Mouse (Mus musculus) forebrain, embryonic 11.5 days (tissue): ENCODE measurements around the gene Nol7. TPM values are rescaled to one million over a fixed set of nuclear protein-coding genes. Genes with fewer than 3 reads are reported as not detected.

Source experiments
- ATAC-seq: fragments of 200-750 bp; cut with Nextera tagmentation; replicated peaks from 2 replicates; pipeline ENCODE4 v1.8.0; 2017; ENCODE audit warnings: moderate TSS enrichment; ENCODE audit not compliant: low FRiP score
- DNase-seq: peaks from one replicate; pipeline ENCODE4 v3.0.0-alpha.2; 2017; ENCODE audit warnings: low spot score
- H3K27ac ChIP-seq: fragments of 300-500 bp; sonication (generic); 2 replicates; pipeline ENCODE4 v1.5.1; 2014; ENCODE audit warnings: low read depth, low read length
- H3K27me3 ChIP-seq: fragments of 300-500 bp; sonication (generic); 2 replicates; pipeline ENCODE4 v1.6.1; 2014; ENCODE audit warnings: mild to moderate bottlenecking, low read length, mixed read lengths; ENCODE audit not compliant: control insufficient read depth, insufficient read depth
- H3K36me3 ChIP-seq: fragments of 300-500 bp; sonication (generic); 2 replicates; pipeline ENCODE4 v1.6.1; 2014; ENCODE audit warnings: mild to moderate bottlenecking, low read length, moderate library complexity, mixed read lengths; ENCODE audit not compliant: control insufficient read depth, insufficient read depth
- H3K4me1 ChIP-seq: fragments of 300-500 bp; sonication (generic); replicated peaks from 2 replicates; pipeline ENCODE4 v1.6.1; 2014; ENCODE audit warnings: low read length, mixed read lengths; ENCODE audit not compliant: control insufficient read depth, insufficient read depth
- H3K4me2 ChIP-seq: fragments of 300-500 bp; sonication (generic); 2 replicates; pipeline ENCODE4 v1.6.1; 2014; ENCODE audit warnings: low read depth, mild to moderate bottlenecking, low read length, moderate library complexity, mixed read lengths; ENCODE audit not compliant: severe bottlenecking
- H3K4me3 ChIP-seq: fragments of 300-500 bp; sonication (generic); 2 replicates; pipeline ENCODE4 v1.5.1; 2014; ENCODE audit warnings: low read depth, low read length
- H3K9ac ChIP-seq: fragments of 300-500 bp; sonication (generic); 2 replicates; pipeline ENCODE4 v1.6.1; 2014; ENCODE audit warnings: low read length
- H3K9me3 ChIP-seq: fragments of 300-500 bp; sonication (generic); 2 replicates; pipeline ENCODE4 v1.6.1; 2016; ENCODE audit warnings: low read length, mixed read lengths; ENCODE audit not compliant: control insufficient read depth
- WGBS: fragments of 180-500 bp; shearing (Covaris S2); extraction: QIAGEN DNeasy Blood & Tissue Kit; methylation state at CpG from one replicate; pipeline ENCODE4 v1.1.7; 2014; 5-methylcytosine and 5-hydroxymethylcytosine counted together
- polyA plus RNA-seq: library from polyadenylated mRNA; unstranded; fragments of >200 nt; fragmentation: Nextera tagmentation; extraction: Ambion mirVana; gene quantifications from 2 replicates; pipeline ENCODE4 v1.2.1, GENCODE M21; 2014

The Nol7 gene
- 214 and 258 TPM in 2 replicates for polyA plus RNA-seq

DNA sequence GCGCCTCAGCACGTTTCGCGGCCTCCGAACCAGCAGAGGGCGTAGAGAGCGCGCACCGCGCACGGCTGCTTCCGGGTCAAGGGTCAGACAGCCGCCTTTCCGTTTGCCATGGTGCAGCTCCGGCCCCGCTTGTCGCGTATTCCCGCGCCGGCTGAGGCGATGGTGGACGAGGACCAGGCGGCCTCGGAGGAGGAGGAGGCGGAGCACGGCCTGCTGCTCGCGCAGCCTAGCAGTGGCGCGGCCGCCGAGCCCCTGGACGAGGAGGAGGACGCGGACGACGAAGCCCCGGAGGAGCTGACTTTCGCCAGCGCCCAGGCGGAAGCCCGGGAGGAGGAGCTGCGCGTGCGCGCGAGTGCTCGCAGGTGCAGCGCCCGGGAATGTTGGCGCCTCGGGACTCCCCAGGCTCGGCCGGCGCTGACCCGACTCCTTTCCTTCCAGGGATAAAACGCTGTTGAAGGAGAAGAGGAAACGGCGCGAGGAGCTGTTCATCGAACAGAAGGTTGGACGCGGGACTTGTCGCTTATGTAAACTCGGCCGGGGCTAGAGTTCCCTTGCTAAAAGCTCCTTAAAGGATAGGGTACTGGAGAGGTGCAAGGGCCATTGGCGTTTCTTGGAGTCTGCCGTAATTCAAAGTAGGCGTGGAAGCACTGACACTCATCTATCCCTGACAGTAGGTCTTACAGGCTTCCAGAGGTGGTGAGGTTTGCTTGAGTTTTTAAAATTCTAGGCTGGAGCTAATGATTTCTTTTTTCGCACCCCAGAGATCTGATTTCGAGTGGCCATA lies at the start of gene Nol7:
TSS of gene Nol7 (plus strand) at position 94 of the 784 bp plus-strand sequence.
- no peaks in the 10 kb centered on the region for H3K9me3 ChIP-seq
- H3K9ac ChIP-seq, result peak within 1 kb of the TSS; percentile 93
- H3K36me3 ChIP-seq, result no peaks in the 10 kb centered on the region
- no peaks in the 10 kb centered on the region for H3K27me3 ChIP-seq
- 2% methylated on average over 71 of the region's 72 CpGs for WGBS
- peak within 1 kb of the TSS; percentile 81 for H3K4me3 ChIP-seq
- no peaks in the 10 kb centered on the region; the same call in 1 of the 2 replicates for H3K4me1 ChIP-seq
- H3K27ac ChIP-seq, result peak within 1 kb of the TSS; percentile 90
- DNase-seq (peak; percentile 98), ATAC-seq (peak; percentile 92)
- H3K4me2 ChIP-seq, result peak within 1 kb of the TSS; percentile 70

DNA sequence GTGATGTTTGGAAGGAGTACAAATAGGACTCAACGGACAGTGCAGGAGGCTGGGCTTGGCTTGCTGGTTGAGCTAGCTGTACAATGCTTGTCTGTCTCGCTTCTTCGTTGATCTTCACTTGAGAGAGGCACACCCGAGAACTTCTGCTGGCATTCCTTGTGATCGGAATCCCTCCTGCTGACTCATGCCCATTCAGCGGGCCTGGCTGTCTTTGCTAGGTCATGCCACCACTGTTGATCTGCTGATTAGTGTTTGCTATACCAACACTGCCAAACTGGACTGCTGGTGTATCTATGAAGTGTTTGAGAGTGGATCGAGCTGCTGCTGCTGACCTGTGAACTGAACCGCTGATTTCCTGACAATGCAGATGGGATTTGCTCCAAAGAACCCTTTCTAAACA lies 48.8 kb upstream of the Nol7 start:
- no peaks in the 10 kb centered on the region for H3K27me3 ChIP-seq
- no peaks in the 10 kb centered on the region for H3K4me1 ChIP-seq
- H3K4me3 ChIP-seq, result no peak overlapping the region
- H3K4me2 ChIP-seq, result no peak overlapping the region
- DNase-seq (no peak), ATAC-seq (no peak)
- no peak overlapping the region for H3K27ac ChIP-seq
- H3K9ac ChIP-seq, result no peak overlapping the region
- H3K9me3 ChIP-seq, result no peaks in the 10 kb centered on the region
- 79% methylated on average over 8 of the region's 8 CpGs for WGBS
- no peaks in the 10 kb centered on the region for H3K36me3 ChIP-seq

DNA sequence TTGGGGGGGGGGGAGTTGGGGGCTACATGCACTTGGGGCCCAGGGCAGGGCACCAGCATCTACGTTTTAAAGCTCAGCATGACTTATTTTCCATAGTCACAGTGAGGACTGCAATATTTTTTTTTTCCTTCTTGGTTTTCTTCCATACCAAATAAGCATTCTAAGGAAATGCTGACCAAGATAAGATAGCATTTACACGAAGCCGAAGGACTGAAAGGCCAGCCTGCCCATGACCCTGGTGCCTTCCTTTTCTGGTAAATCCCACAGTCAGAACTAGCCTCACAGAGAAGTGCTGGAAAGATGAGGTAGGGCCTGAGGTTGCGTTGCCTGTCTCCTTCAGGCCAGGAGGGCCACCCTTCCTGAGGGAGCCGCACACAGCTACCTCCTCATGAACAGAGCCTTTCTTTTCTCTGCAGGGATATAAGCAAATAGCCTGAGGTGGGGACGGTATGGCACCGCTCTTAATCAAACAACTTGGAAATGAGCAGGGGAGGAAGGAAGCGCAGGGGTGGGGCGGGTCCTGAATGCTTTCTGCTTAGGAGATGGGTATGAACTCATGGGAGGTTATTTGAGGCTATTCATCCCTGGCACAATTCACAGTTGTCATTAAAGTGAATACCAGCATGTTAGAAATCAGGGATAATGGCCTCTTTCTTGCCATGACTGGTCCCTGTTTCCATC lies 47.6 kb upstream of the Nol7 start:
- H3K27ac ChIP-seq, result no peak overlapping the region
- WGBS, result 78% methylated on average over 9 of the region's 9 CpGs
- H3K9me3 ChIP-seq, result no peaks in the 10 kb centered on the region
- ATAC-seq (no peak), DNase-seq (no peak)
- H3K9ac ChIP-seq, result no peak overlapping the region
- no peak overlapping the region for H3K4me3 ChIP-seq
- no peak overlapping the region for H3K4me2 ChIP-seq
- no peaks in the 10 kb centered on the region for H3K27me3 ChIP-seq
- H3K36me3 ChIP-seq, result no peaks in the 10 kb centered on the region
- H3K4me1 ChIP-seq, result no peaks in the 10 kb centered on the region

DNA sequence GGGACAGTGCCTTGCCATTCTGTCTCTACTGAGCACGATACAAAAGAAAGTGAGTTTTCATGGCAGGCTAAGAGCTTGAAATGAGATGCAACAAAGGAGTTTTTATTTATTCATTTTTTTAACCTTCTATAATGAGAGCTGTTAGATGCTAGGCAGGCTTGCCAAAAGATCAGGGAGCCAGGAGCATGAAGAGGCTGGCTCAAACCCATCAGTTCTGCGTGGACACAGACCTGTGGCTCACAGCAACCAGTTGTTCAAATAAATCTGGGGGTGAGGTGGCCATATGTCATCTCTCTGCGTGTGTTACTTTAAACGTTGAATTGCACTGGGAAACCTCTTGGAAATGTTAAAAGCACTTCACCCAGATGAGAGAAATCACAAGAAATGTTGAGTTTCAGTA lies 44.8 kb upstream of the Nol7 start:
- WGBS, result 82% methylated on average over 4 of the region's 4 CpGs
- Histone ChIP-seq H3K9ac (no peak overlapping the region), H3K4me1 (no peaks in the 10 kb centered on the region), H3K27me3 (no peaks in the 10 kb centered on the region), H3K36me3 (no peaks in the 10 kb centered on the region), H3K4me3 (no peak overlapping the region), H3K4me2 (no peak overlapping the region), H3K27ac (no peak overlapping the region), H3K9me3 (no peaks in the 10 kb centered on the region)
- ATAC-seq (no peak), DNase-seq (no peak)

DNA sequence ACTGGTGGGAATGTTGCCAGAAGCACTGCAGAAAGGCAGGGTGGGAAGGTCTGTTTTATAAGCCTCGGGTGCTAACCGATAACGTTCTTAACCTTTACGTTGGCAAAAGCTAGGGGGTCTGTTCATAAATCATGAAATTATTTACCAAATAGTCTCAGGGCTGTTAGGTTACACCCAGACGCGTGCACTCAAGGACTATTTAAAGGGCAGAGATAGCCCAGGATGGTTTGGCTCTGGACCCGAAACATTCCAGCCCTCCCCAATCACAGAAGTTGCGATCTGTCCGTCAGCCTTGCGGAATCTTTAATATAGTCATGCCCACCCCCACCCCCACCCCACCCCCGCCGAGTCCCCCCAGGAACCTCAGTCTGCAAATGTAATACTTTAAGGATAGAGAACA lies 43.8 kb upstream of the Nol7 start:
- Histone ChIP-seq H3K4me3 (no peak overlapping the region), H3K36me3 (no peaks in the 10 kb centered on the region), H3K27me3 (no peaks in the 10 kb centered on the region), H3K4me1 (no peaks in the 10 kb centered on the region), H3K27ac (no peak overlapping the region), H3K4me2 (no peak overlapping the region), H3K9ac (no peak overlapping the region), H3K9me3 (no peaks in the 10 kb centered on the region)
- no peak for ATAC-seq
- no peak for DNase-seq
- WGBS, result 88% methylated on average over 12 of the region's 12 CpGs

DNA sequence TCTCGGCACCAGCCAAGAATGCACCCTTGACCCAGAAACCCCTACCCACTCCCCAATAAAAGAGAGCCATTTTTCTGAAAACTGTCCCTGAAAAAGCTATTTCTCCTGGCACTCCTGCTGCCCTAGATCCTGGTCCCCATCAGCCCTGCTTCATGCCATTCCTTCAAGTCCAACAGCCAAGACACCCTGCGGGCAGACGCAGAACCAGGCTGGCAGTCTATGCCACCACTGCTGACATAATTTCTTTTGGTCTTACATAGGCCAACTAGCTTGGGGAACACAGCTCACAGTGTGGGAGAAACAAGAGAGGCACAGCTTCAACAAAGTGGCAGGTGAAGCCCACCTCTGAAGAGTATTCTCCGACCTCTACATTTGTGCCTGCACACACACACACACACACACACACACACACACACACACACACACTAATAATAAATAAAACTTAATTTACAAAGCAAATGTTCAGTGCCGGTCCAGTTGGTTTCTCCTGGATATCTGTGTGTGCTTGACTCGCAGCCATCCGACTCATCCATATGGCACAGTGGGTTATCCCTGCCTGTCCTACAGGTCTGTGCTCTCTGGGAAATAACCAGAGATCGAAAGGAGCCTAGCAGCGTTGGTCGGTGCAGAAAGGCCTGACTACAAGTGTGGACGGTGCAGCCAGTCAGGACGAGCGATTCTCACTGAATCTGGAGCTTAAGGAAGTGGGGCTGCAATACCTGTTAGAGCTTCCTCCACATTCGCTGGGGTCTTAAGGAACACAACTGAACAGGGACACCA lies 41.7 kb upstream of the Nol7 start:
- Histone ChIP-seq H3K4me2 (no peak overlapping the region), H3K36me3 (no peaks in the 10 kb centered on the region), H3K4me1 (no peaks in the 10 kb centered on the region), H3K27ac (no peak overlapping the region), H3K4me3 (no peak overlapping the region), H3K9ac (no peak overlapping the region), H3K9me3 (no peaks in the 10 kb centered on the region), H3K27me3 (no peaks in the 10 kb centered on the region)
- DNase-seq, result no peak
- 88% methylated on average over 14 of the region's 14 CpGs for WGBS
- no peak for ATAC-seq

DNA sequence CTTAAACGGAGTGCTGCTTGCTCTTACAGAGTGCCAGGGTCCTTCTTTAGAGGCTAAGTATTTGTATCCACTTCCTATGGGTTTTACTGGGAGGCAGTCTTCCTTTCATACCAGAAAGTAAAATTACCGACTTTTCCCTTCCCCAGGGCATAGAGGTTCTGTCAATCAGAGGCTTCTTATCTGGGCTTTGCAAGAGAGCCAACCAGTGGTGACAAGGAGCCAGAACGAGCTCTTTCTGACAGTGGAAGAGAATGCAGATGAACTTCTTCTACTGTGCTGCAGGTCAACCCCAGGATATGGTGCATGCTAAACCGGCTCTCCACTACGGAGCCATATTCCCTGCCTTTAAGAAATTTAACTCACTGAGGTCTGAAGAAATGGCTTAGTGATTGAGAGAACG lies 37.7 kb upstream of the Nol7 start:
- no peak overlapping the region for H3K9ac ChIP-seq
- no peaks in the 10 kb centered on the region for H3K36me3 ChIP-seq
- H3K9me3 ChIP-seq, result no peaks in the 10 kb centered on the region
- ATAC-seq, result no peak
- no peak overlapping the region for H3K27ac ChIP-seq
- no peak overlapping the region for H3K4me2 ChIP-seq
- 63% methylated on average over 6 of the region's 6 CpGs for WGBS
- H3K27me3 ChIP-seq, result no peaks in the 10 kb centered on the region
- H3K4me1 ChIP-seq, result peaks cover 2% of the 10 kb centered on the region; the same call in 1 of the 2 replicates
- no peak for DNase-seq
- no peak overlapping the region for H3K4me3 ChIP-seq

DNA sequence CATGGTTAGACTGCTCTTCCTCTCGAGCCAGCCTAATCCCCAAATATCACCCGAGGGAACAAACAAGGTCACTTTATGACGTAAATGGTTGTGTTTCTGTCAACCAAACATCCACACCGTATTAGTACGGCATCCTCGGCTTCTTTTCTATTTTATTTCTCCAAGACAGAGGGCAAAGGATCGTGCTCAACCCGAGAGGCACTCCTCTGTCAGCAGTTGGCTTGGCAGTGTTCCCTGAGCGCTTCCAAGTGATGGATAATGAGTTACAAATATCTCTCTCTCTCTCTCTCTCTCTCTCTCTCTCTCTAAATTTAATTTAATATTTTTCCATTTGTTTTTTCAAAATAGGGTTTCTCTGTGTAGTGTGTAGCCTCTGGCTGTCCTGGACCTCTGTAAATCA lies 35.8 kb upstream of the Nol7 start:
- Histone ChIP-seq H3K36me3 (no peaks in the 10 kb centered on the region), H3K27ac (no peak overlapping the region), H3K4me1 (peaks cover 5% of the 10 kb centered on the region; the same call in 1 of the 2 replicates), H3K27me3 (no peaks in the 10 kb centered on the region), H3K4me2 (no peak overlapping the region), H3K4me3 (no peak overlapping the region), H3K9ac (no peak overlapping the region), H3K9me3 (no peaks in the 10 kb centered on the region)
- no peak for DNase-seq
- 87% methylated on average over 9 of the region's 9 CpGs for WGBS
- ATAC-seq, result no peak
